Mouse (Mus musculus) myocyte (in vitro differentiated cells): ENCODE measurements around the gene Map4. TPM values are rescaled to one million over a fixed set of nuclear protein-coding genes. Genes with fewer than 3 reads are reported as not detected.

Source experiments
- H3K27me3 ChIP-seq: one replicate; pipeline ENCODE4 v1.6.1; 2011; ENCODE audit not compliant: control insufficient read depth, insufficient read depth, insufficient read length
- H3K36me3 ChIP-seq: one replicate; pipeline ENCODE4 v1.6.1; 2011; ENCODE audit not compliant: control insufficient read depth, insufficient read depth
- H3K4me2 ChIP-seq: one replicate; pipeline ENCODE4 v1.6.1; 2011; ENCODE audit warnings: low read depth, control low read depth
- H3K4me3 ChIP-seq: one replicate; pipeline ENCODE4 v1.5.1; 2011; ENCODE audit warnings: mild to moderate bottlenecking, control low read depth, moderate library complexity
- H3K79me2 ChIP-seq: one replicate; pipeline ENCODE4 v1.6.1; 2011; ENCODE audit not compliant: control insufficient read depth, insufficient read depth
- H3ac ChIP-seq: one replicate; pipeline ENCODE4 v1.6.1; 2011; ENCODE audit not compliant: control insufficient read depth, insufficient read length
- CEBPB ChIP-seq: IDR thresholded peaks from 2 replicates; pipeline ENCODE4 v1.6.1; 2011; ENCODE audit warnings: mild to moderate bottlenecking, moderate library complexity; ENCODE audit not compliant: poor library complexity, insufficient read depth, severe bottlenecking
- E2F4 ChIP-seq: IDR thresholded peaks from one replicate; pipeline ENCODE4 v1.6.1; 2011; ENCODE audit warnings: mild to moderate bottlenecking, control low read depth, moderate library complexity; ENCODE audit not compliant: insufficient read depth
- MAX ChIP-seq: IDR thresholded peaks from one replicate; pipeline ENCODE4 v1.6.1; 2011; ENCODE audit warnings: low read depth, mild to moderate bottlenecking, control low read depth
- MYOD1 ChIP-seq, 3 experiments: IDR thresholded peaks; one replicate each; pipeline ENCODE4 v1.6.1; 2011; ENCODE audit warnings: control low read depth in 2 of 3, low read depth in 2 of 3, mild to moderate bottlenecking in 2 of 3, moderate library complexity in 1 of 3; ENCODE audit not compliant: insufficient read length in 2 of 3, control insufficient read depth in 1 of 3
- MYOG ChIP-seq, 3 experiments: IDR thresholded peaks; one replicate each; pipeline ENCODE4 v1.6.1; 2011; ENCODE audit warnings: control low read depth in 2 of 3, low read depth in 2 of 3, mild to moderate bottlenecking in 2 of 3; ENCODE audit not compliant: insufficient read length in 2 of 3, control insufficient read depth in 1 of 3, insufficient read depth in 1 of 3
- POLR2A ChIP-seq: IDR thresholded peaks from one replicate; pipeline ENCODE4 v1.6.1; 2011; ENCODE audit warnings: low read depth, mild to moderate bottlenecking, control low read depth, moderate library complexity; ENCODE audit not compliant: insufficient read length
- POLR2AphosphoS2 ChIP-seq: IDR thresholded peaks from one replicate; pipeline ENCODE4 v1.6.1; 2011; ENCODE audit warnings: low read depth, control low read depth; ENCODE audit not compliant: insufficient read length
- REST ChIP-seq: IDR thresholded peaks from one replicate; pipeline ENCODE4 v1.6.1; 2011; ENCODE audit warnings: mild to moderate bottlenecking, control low read depth, moderate library complexity; ENCODE audit not compliant: insufficient read depth, insufficient read length
- SRF ChIP-seq: IDR thresholded peaks from one replicate; pipeline ENCODE4 v1.6.1; 2011; ENCODE audit warnings: low read depth; ENCODE audit not compliant: control insufficient read depth, insufficient read length
- TCF12 ChIP-seq: IDR thresholded peaks from one replicate; pipeline ENCODE4 v1.6.1; 2011; ENCODE audit warnings: mild to moderate bottlenecking, control low read depth; ENCODE audit not compliant: poor library complexity, insufficient read depth, severe bottlenecking
- TCF3 ChIP-seq: IDR thresholded peaks from one replicate; pipeline ENCODE4 v1.6.1; 2011; ENCODE audit warnings: low read depth, control low read depth; ENCODE audit not compliant: insufficient read length
- USF1 ChIP-seq: IDR thresholded peaks from one replicate; pipeline ENCODE4 v1.6.1; 2011; ENCODE audit warnings: low read depth, mild to moderate bottlenecking, control low read depth, moderate library complexity
- polyA plus RNA-seq: library from polyadenylated mRNA; unstranded; fragments of >200 nt; fragmentation: generic; extraction: Trizol; gene quantifications from one replicate; pipeline ENCODE4 v1.2.1, GENCODE M21; 2012; ENCODE audit warnings: missing spikeins

The Map4 gene
- polyA plus RNA-seq, 1 experiment, result 246 TPM

DNA sequence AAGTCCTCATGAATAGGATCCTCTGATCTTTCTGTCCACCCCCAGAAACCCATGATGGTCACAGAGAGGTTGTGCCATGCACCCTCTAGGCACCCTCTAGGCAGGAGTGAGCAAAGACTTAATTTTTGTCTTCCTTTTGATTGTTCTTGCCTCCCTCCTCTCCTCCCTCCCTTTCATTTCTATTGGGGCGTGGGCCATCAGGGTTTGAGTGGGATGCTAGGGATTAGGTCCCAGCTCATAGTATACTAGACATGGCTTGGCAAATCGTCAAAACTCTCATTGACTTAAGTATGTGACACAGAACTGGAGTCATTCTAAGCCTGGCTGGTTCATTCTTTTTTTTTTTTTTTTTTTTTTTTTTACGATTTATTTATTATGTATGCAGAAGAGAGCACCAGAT is 123.5 kb downstream of the Map4 start:
- H3K4me2 ChIP-seq, result no peak overlapping the region
- no peak for TF ChIP-seq MAX
- TF ChIP-seq USF1, result no peak
- H3K4me3 ChIP-seq, result no peak overlapping the region
- no peaks in the 10 kb centered on the region for H3K27me3 ChIP-seq
- H3K79me2 ChIP-seq, result peaks cover 4% of the 10 kb centered on the region
- peaks cover 8% of the 10 kb centered on the region for H3K36me3 ChIP-seq
- no peak overlapping the region for H3ac ChIP-seq

DNA sequence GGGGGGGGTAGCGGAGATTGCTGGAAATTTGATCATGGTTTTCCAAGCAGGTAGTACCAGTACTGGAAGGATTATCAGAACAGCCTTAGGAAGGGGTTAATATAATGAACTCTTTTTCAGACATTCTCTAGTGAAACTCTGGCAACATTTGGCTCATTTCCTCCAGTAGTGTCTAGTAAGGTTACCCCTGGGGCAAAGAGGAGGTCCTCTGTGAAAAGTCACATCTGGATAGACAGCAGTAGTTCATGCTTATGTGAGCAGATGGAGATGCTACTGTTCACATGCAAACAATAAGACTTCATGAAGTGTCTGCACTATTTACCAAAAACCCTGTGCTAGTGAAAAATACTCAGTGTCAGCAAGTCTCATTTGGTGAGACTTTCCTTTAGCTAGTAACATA is 125.9 kb downstream of the Map4 start:
- peaks cover 4% of the 10 kb centered on the region for H3K79me2 ChIP-seq
- TF ChIP-seq E2F4, result no peak
- TF ChIP-seq CEBPB, result no peak
- no peak for TF ChIP-seq TCF12
- TF ChIP-seq MYOD1 (IDR thresholded peaks at IDR 0.05; ENCODE audit: control insufficient read depth in 1 of 3, insufficient read length in 2 of 3, low read depth in 2 of 3), result no peak
- no peak for TF ChIP-seq REST
- no peak for TF ChIP-seq POLR2AphosphoS2
- TF ChIP-seq TCF3, result no peak
- TF ChIP-seq MAX, result no peak
- TF ChIP-seq USF1, result no peak
- no peak for TF ChIP-seq SRF
- no peak for TF ChIP-seq POLR2A
- no peak for TF ChIP-seq MYOG (IDR thresholded peaks at IDR 0.05; ENCODE audit: control insufficient read depth in 1 of 3, insufficient read depth in 1 of 3, insufficient read length in 2 of 3, low read depth in 2 of 3)
- H3K27me3 ChIP-seq, result no peaks in the 10 kb centered on the region
- no peak overlapping the region for H3K4me3 ChIP-seq
- H3ac ChIP-seq, result no peak overlapping the region
- H3K4me2 ChIP-seq, result no peak overlapping the region
- H3K36me3 ChIP-seq, result no peaks in the 10 kb centered on the region

DNA sequence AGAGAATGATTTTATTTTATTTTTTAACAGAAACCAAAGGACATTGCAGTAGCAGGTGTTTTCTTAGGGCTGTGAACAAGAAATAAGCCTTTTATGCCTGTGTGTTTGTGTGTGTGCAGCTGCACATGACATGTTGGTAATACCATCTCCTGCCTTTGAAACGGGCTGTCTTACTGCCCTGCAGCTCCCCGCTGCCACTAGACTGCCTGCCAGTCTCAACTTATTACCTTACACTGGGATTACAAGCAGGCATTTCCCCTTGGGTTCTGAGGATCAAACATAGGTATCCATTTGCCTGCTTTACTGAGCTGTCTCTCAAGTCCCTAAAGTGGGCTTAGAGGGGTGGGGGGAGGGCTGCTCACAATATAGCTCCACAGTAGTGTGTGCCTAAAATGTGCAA is 129.5 kb downstream of the Map4 start:
- Histone ChIP-seq H3K4me3 (no peak overlapping the region), H3ac (no peak overlapping the region)
- TF ChIP-seq SRF, result no peak
- TF ChIP-seq MAX, result no peak
- TF ChIP-seq REST, result no peak
- TF ChIP-seq TCF3, result no peak
- TF ChIP-seq MYOD1 (IDR thresholded peaks at IDR 0.05; ENCODE audit: control insufficient read depth in 1 of 3, insufficient read length in 2 of 3, low read depth in 2 of 3), result no peak
- TF ChIP-seq POLR2AphosphoS2, result no peak
- TF ChIP-seq USF1, result no peak

DNA sequence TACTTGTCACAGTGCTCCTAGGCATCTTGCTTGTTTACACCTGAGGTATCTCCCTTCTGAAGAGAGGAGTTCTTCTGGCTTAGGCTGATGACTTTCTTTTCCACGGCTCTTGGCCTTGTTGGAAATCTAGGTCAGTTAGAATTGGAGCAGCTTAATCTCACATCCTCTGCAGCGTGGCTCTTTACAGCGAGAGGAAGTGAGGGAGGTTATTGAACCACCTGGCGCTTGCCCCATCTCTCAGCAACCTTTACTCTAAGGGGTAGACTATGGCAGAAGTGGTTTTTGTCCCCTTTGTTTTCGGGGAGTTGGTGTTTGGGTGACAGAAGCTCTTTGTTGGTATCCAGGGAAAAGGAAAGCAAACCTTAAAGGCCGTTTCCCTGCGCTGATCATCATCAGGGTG is 131.1 kb downstream of the Map4 start:
- Histone ChIP-seq H3ac (no peak overlapping the region), H3K36me3 (peaks cover 26% of the 10 kb centered on the region), H3K4me3 (no peak overlapping the region), H3K4me2 (no peak overlapping the region), H3K27me3 (no peaks in the 10 kb centered on the region), H3K79me2 (no peaks in the 10 kb centered on the region)
- no peak for TF ChIP-seq POLR2AphosphoS2
- TF ChIP-seq REST, result no peak
- no peak for TF ChIP-seq POLR2A

More for the DNA sequence above, 129.5 kb downstream of the Map4 start:
- H3K79me2 ChIP-seq, result no peaks in the 10 kb centered on the region
- no peak overlapping the region for H3K4me2 ChIP-seq
- H3K27me3 ChIP-seq, result no peaks in the 10 kb centered on the region
- peaks cover 12% of the 10 kb centered on the region for H3K36me3 ChIP-seq

DNA sequence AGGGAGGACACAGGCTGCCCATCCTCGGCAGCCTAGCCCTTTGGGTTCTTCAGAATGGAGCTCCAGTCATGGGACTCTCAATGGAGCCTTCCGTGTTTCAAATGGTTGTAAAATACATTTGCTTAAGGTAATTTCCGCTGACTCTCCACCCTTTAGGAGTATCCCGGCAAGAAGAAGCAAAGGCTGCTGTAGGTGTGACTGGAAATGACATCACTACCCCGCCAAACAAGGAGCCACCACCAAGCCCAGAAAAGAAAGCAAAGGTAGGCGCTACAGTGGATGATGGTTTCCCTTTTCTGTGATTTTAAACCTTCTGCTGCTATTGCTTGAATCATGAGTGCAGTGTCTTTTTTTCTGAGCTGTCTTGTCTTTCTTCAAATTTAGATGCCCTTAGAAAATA is 131.6 kb downstream of the Map4 start:
- no peak for TF ChIP-seq MAX
- TF ChIP-seq MYOD1 (IDR thresholded peaks at IDR 0.05; ENCODE audit: control insufficient read depth in 1 of 3, insufficient read length in 2 of 3, low read depth in 2 of 3), result no peak

DNA sequence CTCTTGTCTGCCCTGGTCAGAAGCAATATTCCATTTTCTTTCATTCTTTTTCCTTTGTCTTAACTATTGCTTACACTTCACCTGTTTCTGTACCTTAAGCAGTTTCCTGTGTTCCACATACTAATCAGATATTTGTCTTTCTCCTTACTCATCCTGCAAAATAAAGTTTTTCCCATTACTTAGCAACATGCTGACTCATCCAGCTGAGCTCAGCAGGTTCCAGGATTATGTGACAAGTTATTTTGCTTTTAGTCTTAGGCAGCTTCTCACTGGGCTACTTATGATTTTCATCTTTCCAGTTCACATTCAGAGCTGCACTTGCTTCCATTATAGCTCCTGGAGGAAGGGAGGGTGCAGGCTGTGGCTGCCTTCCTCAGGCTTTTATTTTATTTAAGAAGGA is 133.4 kb downstream of the Map4 start:
- H3K79me2 ChIP-seq, result no peaks in the 10 kb centered on the region
- H3K4me3 ChIP-seq, result no peak overlapping the region
- TF ChIP-seq MYOG (IDR thresholded peaks at IDR 0.05; ENCODE audit: control insufficient read depth in 1 of 3, insufficient read depth in 1 of 3, insufficient read length in 2 of 3, low read depth in 2 of 3), result no peak
- TF ChIP-seq CEBPB, result no peak
- TF ChIP-seq POLR2A, result no peak
- TF ChIP-seq E2F4, result no peak
- TF ChIP-seq MYOD1 (IDR thresholded peaks at IDR 0.05; ENCODE audit: control insufficient read depth in 1 of 3, insufficient read length in 2 of 3, low read depth in 2 of 3), result no peak
- TF ChIP-seq REST, result no peak
- TF ChIP-seq USF1, result no peak
- no peak for TF ChIP-seq POLR2AphosphoS2
- TF ChIP-seq MAX, result no peak
- TF ChIP-seq TCF3, result no peak
- TF ChIP-seq TCF12, result no peak
- no peak for TF ChIP-seq SRF
- no peak overlapping the region for H3ac ChIP-seq
- H3K4me2 ChIP-seq, result no peak overlapping the region
- peaks cover 47% of the 10 kb centered on the region for H3K36me3 ChIP-seq
- H3K27me3 ChIP-seq, result no peaks in the 10 kb centered on the region

More for the DNA sequence above, 131.6 kb downstream of the Map4 start:
- peaks cover 30% of the 10 kb centered on the region for H3K36me3 ChIP-seq
- H3K79me2 ChIP-seq, result no peaks in the 10 kb centered on the region
- H3ac ChIP-seq, result no peak overlapping the region
- H3K4me2 ChIP-seq, result no peak overlapping the region
- H3K27me3 ChIP-seq, result no peaks in the 10 kb centered on the region
- no peak overlapping the region for H3K4me3 ChIP-seq
